Mouse (Mus musculus) right cerebral cortex, postnatal 4 days (tissue): ENCODE measurements around the gene Mlst8.

Experiments used
- DNase-seq: peaks from one replicate; pipeline ENCODE4 v3.0.0-alpha.2; 2022

Gene Mlst8

GRCm38 (mm10) chr17:24424489-24424888 lies 54.4 kb downstream of the Mlst8 start:
- no peak for DNase-seq
